Mouse (Mus musculus) liver, adult 2 months (tissue): Measurements from ENCODE around the gene Prkcd.

Experiments
- CTCF ChIP-seq: fragments of 200-500 bp; IDR thresholded peaks from 2 replicates; pipeline ENCODE4 v1.5.1; 2011; ENCODE audit warnings: low read depth, low read length, control low read depth
- POLR2A ChIP-seq: fragments of 200-500 bp; IDR thresholded peaks from 2 replicates; pipeline ENCODE4 v1.6.1; 2011; ENCODE audit warnings: low read length, control low read depth; ENCODE audit not compliant: insufficient read depth; ENCODE audit errors: extremely low read depth

DNA sequence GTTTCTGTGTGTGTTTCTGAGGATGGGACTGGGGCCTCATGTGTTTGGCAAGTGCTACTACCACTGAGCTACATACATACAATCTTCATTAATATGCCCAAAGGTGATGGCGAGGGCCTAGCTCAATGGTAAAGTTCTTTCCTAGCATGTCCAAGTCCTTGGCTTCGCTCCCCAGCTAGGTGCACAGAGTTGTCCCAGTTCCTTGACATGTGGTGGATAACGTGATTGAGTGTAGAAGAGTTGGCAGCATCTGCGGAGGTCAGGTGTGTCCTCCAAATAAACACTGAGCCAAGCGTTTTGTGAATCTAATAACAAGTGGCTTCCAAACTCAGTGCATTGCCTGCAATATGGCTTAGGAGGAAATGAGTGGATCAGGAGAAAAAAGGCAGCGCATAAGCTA lies 59.7 kb downstream of the Prkcd start:
- TF ChIP-seq CTCF (no peak), POLR2A (no peak)
